Mouse (Mus musculus): ENCODE results near the gene Maats1. TPM values are rescaled to one million over a fixed set of nuclear protein-coding genes. Genes with fewer than 3 reads are reported as not detected.

Maats1 gene
- polyA plus RNA-seq, 1 experiment from 2014 or later = 1.0 TPM

- H3K27me3 ChIP-seq (ENCODE audit: control insufficient read depth, insufficient read depth, low read length) = no peaks in the 10 kb centered on the region
- WGBS = 86% methylated on average over 3 of the region's 3 CpGs
- no peaks in the 10 kb centered on the region for H3K4me1 ChIP-seq (ENCODE audit: control insufficient read depth, insufficient read depth, low read length)
- no peak overlapping the region for H3K27ac ChIP-seq (replicated peaks; ENCODE audit: low read depth, low read length)
- H3K4me2 ChIP-seq (ENCODE audit: low read length) = no peak overlapping the region
- H3K9ac ChIP-seq (replicated peaks; ENCODE audit: low read length) = no peak overlapping the region
- DNase-seq (no peak), ATAC-seq (ENCODE audit: low FRiP score, low TSS enrichment) (no peak)
- no peaks in the 10 kb centered on the region for H3K9me3 ChIP-seq (ENCODE audit: control insufficient read depth, low read length)
- no peak overlapping the region for H3K4me3 ChIP-seq (replicated peaks; ENCODE audit: low read depth, low read length)
- no peaks in the 10 kb centered on the region for H3K36me3 ChIP-seq (ENCODE audit: control insufficient read depth, insufficient read depth, low read length)
Measured at GRCm38 (mm10) chr16:38287762-38288161, 54.2 kb downstream of the Maats1 start.

GRCm38 (mm10) chr16:38287357-38287756 lies 54.6 kb downstream of the Maats1 start:
- no peak overlapping the region for H3K9ac ChIP-seq (replicated peaks; ENCODE audit: low read length)
- 82% methylated on average over 6 of the region's 6 CpGs for WGBS
- ATAC-seq (ENCODE audit: low FRiP score, low TSS enrichment) (no peak), DNase-seq (no peak)
- no peak overlapping the region for H3K27ac ChIP-seq (replicated peaks; ENCODE audit: low read depth, low read length)
- H3K4me2 ChIP-seq (ENCODE audit: low read length) = no peak overlapping the region
- no peak overlapping the region for H3K4me3 ChIP-seq (replicated peaks; ENCODE audit: low read depth, low read length)
- no peaks in the 10 kb centered on the region for H3K4me1 ChIP-seq (ENCODE audit: control insufficient read depth, insufficient read depth, low read length)
- H3K9me3 ChIP-seq (ENCODE audit: control insufficient read depth, low read length) = no peaks in the 10 kb centered on the region
- H3K27me3 ChIP-seq (ENCODE audit: control insufficient read depth, insufficient read depth, low read length) = no peaks in the 10 kb centered on the region
- H3K36me3 ChIP-seq (ENCODE audit: control insufficient read depth, insufficient read depth, low read length) = no peaks in the 10 kb centered on the region

- no peaks in the 10 kb centered on the region for H3K9me3 ChIP-seq (ENCODE audit: control insufficient read depth, low read length)
- no peak overlapping the region for H3K4me2 ChIP-seq (ENCODE audit: low read length)
- no peak for ATAC-seq (ENCODE audit: low FRiP score, low TSS enrichment)
- H3K36me3 ChIP-seq (ENCODE audit: control insufficient read depth, insufficient read depth, low read length) = no peaks in the 10 kb centered on the region
- DNase-seq = peak; percentile 6
- WGBS = 80% methylated on average over 4 of the region's 4 CpGs
- no peaks in the 10 kb centered on the region for H3K27me3 ChIP-seq (ENCODE audit: control insufficient read depth, insufficient read depth, low read length)
- no peak overlapping the region for H3K4me3 ChIP-seq (replicated peaks; ENCODE audit: low read depth, low read length)
- no peak overlapping the region for H3K9ac ChIP-seq (replicated peaks; ENCODE audit: low read length)
- H3K27ac ChIP-seq (replicated peaks; ENCODE audit: low read depth, low read length) = no peak overlapping the region
- H3K4me1 ChIP-seq (ENCODE audit: control insufficient read depth, insufficient read depth, low read length) = no peaks in the 10 kb centered on the region
Measured at GRCm38 (mm10) chr16:38286541-38286940, 55.4 kb downstream of the Maats1 start.

GRCm38 (mm10) chr16:38285801-38286200 lies 56.1 kb downstream of the Maats1 start:
- WGBS = 90% methylated on average over 7 of the region's 7 CpGs
- Histone ChIP-seq H3K36me3 (ENCODE audit: control insufficient read depth, insufficient read depth, low read length) (no peaks in the 10 kb centered on the region), H3K4me2 (ENCODE audit: low read length) (no peak overlapping the region), H3K27ac (replicated peaks; ENCODE audit: low read depth, low read length) (no peak overlapping the region), H3K27me3 (ENCODE audit: control insufficient read depth, insufficient read depth, low read length) (no peaks in the 10 kb centered on the region), H3K9ac (replicated peaks; ENCODE audit: low read length) (no peak overlapping the region), H3K9me3 (ENCODE audit: control insufficient read depth, low read length) (no peaks in the 10 kb centered on the region), H3K4me1 (ENCODE audit: control insufficient read depth, insufficient read depth, low read length) (no peaks in the 10 kb centered on the region), H3K4me3 (replicated peaks; ENCODE audit: low read depth, low read length) (no peak overlapping the region)
- ATAC-seq (ENCODE audit: low FRiP score, low TSS enrichment) (no peak), DNase-seq (no peak)

- WGBS = 31% methylated on average over 3 of the region's 3 CpGs
- Histone ChIP-seq H3K36me3 (ENCODE audit: control insufficient read depth, insufficient read depth, low read length) (no peaks in the 10 kb centered on the region), H3K9me3 (ENCODE audit: control insufficient read depth, low read length) (no peaks in the 10 kb centered on the region), H3K4me2 (ENCODE audit: low read length) (no peak overlapping the region), H3K4me1 (ENCODE audit: control insufficient read depth, insufficient read depth, low read length) (no peaks in the 10 kb centered on the region), H3K27ac (replicated peaks; ENCODE audit: low read depth, low read length) (no peak overlapping the region), H3K4me3 (replicated peaks; ENCODE audit: low read depth, low read length) (no peak overlapping the region), H3K27me3 (ENCODE audit: control insufficient read depth, insufficient read depth, low read length) (no peaks in the 10 kb centered on the region), H3K9ac (replicated peaks; ENCODE audit: low read length) (no peak overlapping the region)
- DNase-seq (peak; percentile 2), ATAC-seq (ENCODE audit: low FRiP score, low TSS enrichment) (no peak)
Measured at GRCm38 (mm10) chr16:38283300-38283699, 58.6 kb downstream of the Maats1 start.

- Histone ChIP-seq H3K4me3 (replicated peaks; ENCODE audit: low read depth, low read length) (no peak overlapping the region), H3K27me3 (ENCODE audit: control insufficient read depth, insufficient read depth, low read length) (no peaks in the 10 kb centered on the region), H3K4me1 (ENCODE audit: control insufficient read depth, insufficient read depth, low read length) (no peaks in the 10 kb centered on the region), H3K9ac (replicated peaks; ENCODE audit: low read length) (no peak overlapping the region), H3K9me3 (ENCODE audit: control insufficient read depth, low read length) (no peaks in the 10 kb centered on the region), H3K36me3 (ENCODE audit: control insufficient read depth, insufficient read depth, low read length) (no peaks in the 10 kb centered on the region), H3K27ac (replicated peaks; ENCODE audit: low read depth, low read length) (no peak overlapping the region), H3K4me2 (ENCODE audit: low read length) (no peak overlapping the region)
- WGBS = 87% methylated on average over 7 of the region's 7 CpGs
- DNase-seq (no peak), ATAC-seq (ENCODE audit: low FRiP score, low TSS enrichment) (no peak)
Measured at GRCm38 (mm10) chr16:38282559-38283160, 59.3 kb downstream of the Maats1 start.

- no peaks in the 10 kb centered on the region for H3K36me3 ChIP-seq (ENCODE audit: control insufficient read depth, insufficient read depth, low read length)
- H3K4me3 ChIP-seq (replicated peaks; ENCODE audit: low read depth, low read length) = no peak overlapping the region
- H3K4me2 ChIP-seq (ENCODE audit: low read length) = no peak overlapping the region
- DNase-seq = no peak
- no peak for ATAC-seq (ENCODE audit: low FRiP score, low TSS enrichment)
- no peak overlapping the region for H3K9ac ChIP-seq (replicated peaks; ENCODE audit: low read length)
- H3K27me3 ChIP-seq (ENCODE audit: control insufficient read depth, insufficient read depth, low read length) = no peaks in the 10 kb centered on the region
- H3K9me3 ChIP-seq (ENCODE audit: control insufficient read depth, low read length) = no peaks in the 10 kb centered on the region
- WGBS = 82% methylated on average over 7 of the region's 7 CpGs
- H3K4me1 ChIP-seq (ENCODE audit: control insufficient read depth, insufficient read depth, low read length) = no peaks in the 10 kb centered on the region
- no peak overlapping the region for H3K27ac ChIP-seq (replicated peaks; ENCODE audit: low read depth, low read length)
Measured at GRCm38 (mm10) chr16:38280951-38281350, 61.0 kb downstream of the Maats1 start.

GRCm38 (mm10) chr16:38279794-38280193 lies 62.1 kb downstream of the Maats1 start:
- ATAC-seq (ENCODE audit: low FRiP score, low TSS enrichment) (no peak), DNase-seq (no peak)
- 94% methylated on average over 5 of the region's 5 CpGs for WGBS
- H3K27ac ChIP-seq (replicated peaks; ENCODE audit: low read depth, low read length) = no peak overlapping the region
- H3K9me3 ChIP-seq (ENCODE audit: control insufficient read depth, low read length) = no peaks in the 10 kb centered on the region
- H3K27me3 ChIP-seq (ENCODE audit: control insufficient read depth, insufficient read depth, low read length) = no peaks in the 10 kb centered on the region
- no peak overlapping the region for H3K9ac ChIP-seq (replicated peaks; ENCODE audit: low read length)
- no peak overlapping the region for H3K4me3 ChIP-seq (replicated peaks; ENCODE audit: low read depth, low read length)
- H3K36me3 ChIP-seq (ENCODE audit: control insufficient read depth, insufficient read depth, low read length) = no peaks in the 10 kb centered on the region
- H3K4me1 ChIP-seq (ENCODE audit: control insufficient read depth, insufficient read depth, low read length) = no peaks in the 10 kb centered on the region
- H3K4me2 ChIP-seq (ENCODE audit: low read length) = no peak overlapping the region

- Histone ChIP-seq H3K4me3 (replicated peaks; ENCODE audit: low read depth, low read length) (no peak overlapping the region), H3K36me3 (ENCODE audit: control insufficient read depth, insufficient read depth, low read length) (no peaks in the 10 kb centered on the region), H3K27ac (replicated peaks; ENCODE audit: low read depth, low read length) (no peak overlapping the region), H3K4me1 (ENCODE audit: control insufficient read depth, insufficient read depth, low read length) (peaks cover 5% of the 10 kb centered on the region; the same call in 1 of the 2 replicates), H3K9ac (replicated peaks; ENCODE audit: low read length) (no peak overlapping the region), H3K9me3 (ENCODE audit: control insufficient read depth, low read length) (no peaks in the 10 kb centered on the region), H3K4me2 (ENCODE audit: low read length) (no peak overlapping the region), H3K27me3 (ENCODE audit: control insufficient read depth, insufficient read depth, low read length) (no peaks in the 10 kb centered on the region)
- WGBS = 87% methylated on average over 2 of the region's 2 CpGs
- no peak for ATAC-seq (ENCODE audit: low FRiP score, low TSS enrichment)
- no peak for DNase-seq
Measured at GRCm38 (mm10) chr16:38274737-38275136, 67.2 kb downstream of the Maats1 start.

Data from midbrain, embryonic 14.5 days (tissue).